Mouse (Mus musculus) retina, embryonic 14.5 days (tissue): ENCODE data around the gene Glyat.

Source experiments
- DNase-seq: peaks from one replicate; pipeline ENCODE4 v3.0.0-alpha.2; 2015; ENCODE audit warnings: low spot score

Gene Glyat

GRCm38 (mm10) chr19:12684638-12685037 is 51.5 kb downstream of the Glyat start:
- no peak for DNase-seq

GRCm38 (mm10) chr19:12685231-12685630 is 52.1 kb downstream of the Glyat start:
- no peak for DNase-seq

GRCm38 (mm10) chr19:12695590-12695989 is 62.5 kb downstream of the Glyat start, which contains the start of gene Keg1:
Gene Keg1 (plus strand): TSS chr19:12695786.
- DNase-seq, result no peak

- DNase-seq, result no peak
Observed at GRCm38 (mm10) chr19:12696221-12696620, 63.1 kb downstream of the Glyat start.
